Mouse (Mus musculus) activated CD4-positive, CD25-positive, alpha-beta regulatory T cell, adult 4 months (primary cell): Measurements from ENCODE around the gene Gstm1. TPM values are rescaled to one million over a fixed set of nuclear protein-coding genes. Genes with fewer than 3 reads are reported as not detected.

Experiments used
- ATAC-seq: one replicate; pipeline ENCODE4 v1.8.0; 2017
- polyA plus RNA-seq, 2 experiments: library from polyadenylated mRNA; unstranded; fragments of 100-300 nt; shearing (Covaris generic); gene quantifications; one replicate each; pipeline ENCODE4 v1.2.1; 2017

Gene Gstm1
- polyA plus RNA-seq, 2 experiments from 2014 or later = 1.2 to 1.4 TPM

DNA sequence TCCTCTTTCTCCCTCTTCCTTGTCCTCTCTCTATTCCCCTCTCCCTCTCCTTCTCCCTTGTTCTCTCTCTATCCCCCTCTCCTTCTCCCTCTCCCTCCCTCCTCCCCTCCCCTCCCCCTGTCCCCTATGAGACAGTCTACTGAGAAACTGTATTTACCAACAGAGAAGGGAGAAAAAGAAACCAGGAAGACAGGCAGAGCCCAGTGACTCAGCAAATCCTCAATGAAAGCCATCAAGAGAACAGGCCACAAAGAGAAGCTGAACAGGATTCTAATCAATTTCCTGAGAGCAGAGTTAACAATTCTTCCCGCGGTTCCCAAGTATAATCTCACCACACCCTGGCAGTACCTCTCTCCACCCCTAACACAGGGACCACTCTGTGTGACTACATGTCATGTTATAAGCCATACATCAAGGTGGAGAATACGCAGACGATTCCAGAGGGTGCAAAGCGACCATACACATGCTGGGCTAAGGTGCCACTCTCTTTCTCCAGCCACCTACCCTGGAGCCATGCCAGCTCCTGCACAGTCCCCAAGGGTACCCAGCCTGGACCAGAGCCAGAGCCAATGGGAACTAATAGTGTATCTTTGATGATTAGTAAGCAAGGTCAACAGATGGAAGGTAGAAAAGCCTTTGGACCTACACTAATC is 53.0 kb downstream of the Gstm1 start:
- no peak for ATAC-seq

DNA sequence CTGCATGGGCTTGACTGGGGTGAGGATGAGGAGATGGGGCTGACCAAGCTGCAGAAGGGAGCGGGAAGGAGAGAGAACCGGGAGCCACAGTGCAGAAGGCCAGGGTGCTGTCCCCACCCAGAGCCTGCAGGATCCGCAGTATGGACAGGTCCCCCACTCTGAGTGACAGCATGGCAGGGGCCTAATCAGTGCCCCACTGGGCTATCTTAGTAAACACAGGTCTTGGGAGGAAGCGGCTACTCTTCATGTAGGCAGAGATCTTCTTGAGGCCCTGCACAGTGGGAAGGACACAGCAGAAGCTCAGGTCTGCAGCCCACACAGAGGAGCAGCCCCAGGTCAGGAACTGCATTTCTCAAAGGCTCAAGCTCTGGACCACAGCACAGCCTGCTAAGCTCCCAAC is 53.7 kb downstream of the Gstm1 start:
- no peak for ATAC-seq

Other genes starting within 250 kb of the Gstm1 start
- gene Eps8l3, start 140.7 kb downstream of the Gstm1 start, polyA plus RNA-seq = not detected
- not detected for gene Gstm5, start 122.2 kb downstream of the Gstm1 start, polyA plus RNA-seq
- under 1 TPM in 1 of 2 experiments, not detected in 1; 0.94 TPM for gene Gstm7, start 86.2 kb downstream of the Gstm1 start, polyA plus RNA-seq
- gene Gstm6, start 74.2 kb downstream of the Gstm1 start, polyA plus RNA-seq = not detected
- not detected for gene Gstm3, start 48.7 kb downstream of the Gstm1 start, polyA plus RNA-seq
- not detected for gene Gstm2, start 31.5 kb downstream of the Gstm1 start, polyA plus RNA-seq
- gene Gstm4, start 26.9 kb upstream of the Gstm1 start, polyA plus RNA-seq = 1 to 10 TPM; 3.2 to 3.4 TPM
- 10 to 100 TPM; 13.6 to 21.6 TPM for gene Ampd2, start 68.7 kb upstream of the Gstm1 start, polyA plus RNA-seq
- gene Gnat2, start 74.8 kb upstream of the Gstm1 start, polyA plus RNA-seq = not detected
- 100 to 1,000 TPM; 109 to 113 TPM for gene Gnai3, start 128.2 kb upstream of the Gstm1 start, polyA plus RNA-seq
- gene Gpr61, start 136.9 kb upstream of the Gstm1 start, polyA plus RNA-seq = not detected
- gene Amigo1, start 168.4 kb upstream of the Gstm1 start, polyA plus RNA-seq = under 1 TPM; 0.09 to 0.19 TPM
- 1 to 10 TPM; 5.9 to 6.9 TPM for gene Cyb561d1, start 183.2 kb upstream of the Gstm1 start, polyA plus RNA-seq
- 1 to 10 TPM; 4.3 to 7.8 TPM for gene Atxn7l2, start 193.0 kb upstream of the Gstm1 start, polyA plus RNA-seq
- not detected for gene Sypl2, start 208.7 kb upstream of the Gstm1 start, polyA plus RNA-seq
- gene Psma5, start 239.0 kb upstream of the Gstm1 start, polyA plus RNA-seq = 100 to 1,000 TPM; 196 to 245 TPM